Mouse (Mus musculus): ENCODE data around the gene Kpna6. TPM values are rescaled to one million over a fixed set of nuclear protein-coding genes. Genes with fewer than 3 reads are reported as not detected.

Kpna6 gene
- polyA plus RNA-seq, 1 experiment from 2014 or later = 14.2 TPM

- peaks cover 60% of the 10 kb centered on the region for H3K36me3 ChIP-seq (ENCODE audit: control insufficient read depth, insufficient read depth, low read length)
- no peak overlapping the region for H3K4me2 ChIP-seq (ENCODE audit: low read length)
- H3K9ac ChIP-seq (ENCODE audit: low read length) = no peak overlapping the region
- H3K4me3 ChIP-seq (ENCODE audit: control insufficient read depth in 1 of 2, insufficient read depth in 1 of 2, low read depth in 1 of 2, low read length in 2 of 2) = no peak overlapping the region
- no peak overlapping the region for H3K27ac ChIP-seq (replicated peaks in 1 of 2; ENCODE audit: control insufficient read depth in 1 of 2, insufficient read depth in 1 of 2, low read depth in 2 of 2, low read length in 2 of 2)
- H3K27me3 ChIP-seq (ENCODE audit: control insufficient read depth, insufficient read depth, low read length) = no peaks in the 10 kb centered on the region
- H3K9me3 ChIP-seq (ENCODE audit: control insufficient read depth, low read length) = no peaks in the 10 kb centered on the region
- no peak for ATAC-seq (ENCODE audit: insufficient number of reproducible peaks, insufficient read depth, low FRiP score, low read depth)
- 87% methylated on average over 6 of the region's 6 CpGs for WGBS
- peaks cover 0 to 4% of the 10 kb centered on the region in 2 experiments; a peak in 1 of 4 replicates for H3K4me1 ChIP-seq (ENCODE audit: control insufficient read depth in 2 of 2, insufficient read depth in 2 of 2, low read length in 2 of 2)
Measured at GRCm38 (mm10) chr4:129645204-129645603, 27.4 kb downstream of the Kpna6 start.

DNA sequence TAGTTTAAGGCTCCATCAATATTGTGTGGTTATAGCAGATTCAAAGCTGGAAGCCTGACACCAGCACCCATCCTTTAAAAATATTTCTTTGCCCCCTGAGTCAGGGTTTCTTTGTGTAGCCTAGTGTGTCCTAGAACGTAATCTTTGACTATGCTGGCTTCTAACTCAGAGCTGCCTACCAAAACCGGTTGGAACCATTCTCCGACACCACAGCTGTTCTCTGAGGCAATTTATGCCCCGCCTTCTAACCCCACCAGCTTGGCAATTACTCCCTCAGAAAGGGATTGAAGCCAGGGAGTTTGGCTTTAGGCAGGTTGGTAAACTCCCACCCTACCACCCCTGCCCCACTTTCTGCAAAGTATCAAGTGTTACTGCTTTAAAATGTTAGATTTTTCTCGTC is 30.8 kb downstream of the Kpna6 start:
- ATAC-seq (ENCODE audit: insufficient number of reproducible peaks, insufficient read depth, low FRiP score, low read depth) = no peak
- H3K4me3 ChIP-seq (ENCODE audit: control insufficient read depth in 1 of 2, insufficient read depth in 1 of 2, low read depth in 1 of 2, low read length in 2 of 2) = no peak overlapping the region
- peaks cover 50% of the 10 kb centered on the region for H3K36me3 ChIP-seq (ENCODE audit: control insufficient read depth, insufficient read depth, low read length)
- no peak overlapping the region for H3K27ac ChIP-seq (replicated peaks in 1 of 2; ENCODE audit: control insufficient read depth in 1 of 2, insufficient read depth in 1 of 2, low read depth in 2 of 2, low read length in 2 of 2)
- peaks cover 2 to 21% of the 10 kb centered on the region in 2 experiments; a peak in 3 of 4 replicates for H3K4me1 ChIP-seq (ENCODE audit: control insufficient read depth in 2 of 2, insufficient read depth in 2 of 2, low read length in 2 of 2)
- H3K27me3 ChIP-seq (ENCODE audit: control insufficient read depth, insufficient read depth, low read length) = no peaks in the 10 kb centered on the region
- H3K9me3 ChIP-seq (ENCODE audit: control insufficient read depth, low read length) = no peaks in the 10 kb centered on the region
- peak overlapping the region; percentile 85 for H3K4me2 ChIP-seq (ENCODE audit: low read length)
- peak overlapping the region; percentile 82; the same call in 1 of the 2 replicates for H3K9ac ChIP-seq (ENCODE audit: low read length)
- 57% methylated on average over 5 of the region's 5 CpGs for WGBS

GRCm38 (mm10) chr4:129640638-129641467 is 31.7 kb downstream of the Kpna6 start, which contains the start of gene Txlna:
Txlna (minus strand) TSS chr4:129641065.
- Histone ChIP-seq H3K27me3 (ENCODE audit: control insufficient read depth, insufficient read depth, low read length) (no peaks in the 10 kb centered on the region), H3K9ac (ENCODE audit: low read length) (peak within 1 kb of the TSS; percentile 82), H3K9me3 (ENCODE audit: control insufficient read depth, low read length) (no peaks in the 10 kb centered on the region), H3K4me2 (ENCODE audit: low read length) (peak within 1 kb of the TSS; percentile 85), H3K4me3 (ENCODE audit: control insufficient read depth in 1 of 2, insufficient read depth in 1 of 2, low read depth in 1 of 2, low read length in 2 of 2) (peak within 1 kb of the TSS; percentile 62 to 76), H3K36me3 (ENCODE audit: control insufficient read depth, insufficient read depth, low read length) (peaks cover 50% of the 10 kb centered on the region), H3K27ac (replicated peaks in 1 of 2; ENCODE audit: control insufficient read depth in 1 of 2, insufficient read depth in 1 of 2, low read depth in 2 of 2, low read length in 2 of 2) (peak within 1 kb of the TSS; percentile 89 to 93), H3K4me1 (ENCODE audit: control insufficient read depth in 2 of 2, insufficient read depth in 2 of 2, low read length in 2 of 2) (peaks cover 2 to 21% of the 10 kb centered on the region in 2 experiments; a peak in 3 of 4 replicates)
- ATAC-seq (ENCODE audit: insufficient number of reproducible peaks, insufficient read depth, low FRiP score, low read depth) = peak; percentile 94
- whole genome bisulfite sequencing = under 1% methylated on average over 59 of the region's 60 CpGs

GRCm38 (mm10) chr4:129640101-129640637 is 32.4 kb downstream of the Kpna6 start:
- Histone ChIP-seq H3K9ac (ENCODE audit: low read length) (peak overlapping the region; percentile 82), H3K27ac (replicated peaks in 1 of 2; ENCODE audit: control insufficient read depth in 1 of 2, insufficient read depth in 1 of 2, low read depth in 2 of 2, low read length in 2 of 2) (peak overlapping the region; percentile 89 to 93), H3K36me3 (ENCODE audit: control insufficient read depth, insufficient read depth, low read length) (peaks cover 50% of the 10 kb centered on the region), H3K27me3 (ENCODE audit: control insufficient read depth, insufficient read depth, low read length) (no peaks in the 10 kb centered on the region), H3K4me2 (ENCODE audit: low read length) (peak overlapping the region; percentile 85), H3K9me3 (ENCODE audit: control insufficient read depth, low read length) (no peaks in the 10 kb centered on the region), H3K4me3 (ENCODE audit: control insufficient read depth in 1 of 2, insufficient read depth in 1 of 2, low read depth in 1 of 2, low read length in 2 of 2) (peak overlapping the region; percentile 62 to 76), H3K4me1 (ENCODE audit: control insufficient read depth in 2 of 2, insufficient read depth in 2 of 2, low read length in 2 of 2) (peaks cover 2 to 21% of the 10 kb centered on the region in 2 experiments; a peak in 3 of 4 replicates)
- 8% methylated on average over 17 of the region's 17 CpGs for WGBS
- ATAC-seq (ENCODE audit: insufficient number of reproducible peaks, insufficient read depth, low FRiP score, low read depth) = no peak

GRCm38 (mm10) chr4:129639221-129639620 is 33.3 kb downstream of the Kpna6 start:
- Histone ChIP-seq H3K27me3 (ENCODE audit: control insufficient read depth, insufficient read depth, low read length) (no peaks in the 10 kb centered on the region), H3K9ac (ENCODE audit: low read length) (peak overlapping the region; percentile 82), H3K36me3 (ENCODE audit: control insufficient read depth, insufficient read depth, low read length) (peaks cover 50% of the 10 kb centered on the region), H3K27ac (replicated peaks in 1 of 2; ENCODE audit: control insufficient read depth in 1 of 2, insufficient read depth in 1 of 2, low read depth in 2 of 2, low read length in 2 of 2) (no peak overlapping the region), H3K9me3 (ENCODE audit: control insufficient read depth, low read length) (no peaks in the 10 kb centered on the region), H3K4me3 (ENCODE audit: control insufficient read depth in 1 of 2, insufficient read depth in 1 of 2, low read depth in 1 of 2, low read length in 2 of 2) (peak overlapping the region in 1 of 2 experiments; percentile 62; a peak in 2 of 4 replicates), H3K4me2 (ENCODE audit: low read length) (peak overlapping the region; percentile 85), H3K4me1 (ENCODE audit: control insufficient read depth in 2 of 2, insufficient read depth in 2 of 2, low read length in 2 of 2) (peaks cover 2 to 21% of the 10 kb centered on the region in 2 experiments; a peak in 3 of 4 replicates)
- no peak for ATAC-seq (ENCODE audit: insufficient number of reproducible peaks, insufficient read depth, low FRiP score, low read depth)
- WGBS = 86% methylated on average over 15 of the region's 15 CpGs

- no peak overlapping the region for H3K4me3 ChIP-seq (ENCODE audit: control insufficient read depth in 1 of 2, insufficient read depth in 1 of 2, low read depth in 1 of 2, low read length in 2 of 2)
- ATAC-seq (ENCODE audit: insufficient number of reproducible peaks, insufficient read depth, low FRiP score, low read depth) = no peak
Measured at GRCm38 (mm10) chr4:129633852-129634251, 38.7 kb downstream of the Kpna6 start.

GRCm38 (mm10) chr4:129631867-129632266 is 40.7 kb downstream of the Kpna6 start:
- Histone ChIP-seq H3K27me3 (ENCODE audit: control insufficient read depth, insufficient read depth, low read length) (no peaks in the 10 kb centered on the region), H3K9ac (ENCODE audit: low read length) (no peak overlapping the region), H3K4me3 (ENCODE audit: control insufficient read depth in 1 of 2, insufficient read depth in 1 of 2, low read depth in 1 of 2, low read length in 2 of 2) (no peak overlapping the region), H3K4me1 (ENCODE audit: control insufficient read depth in 2 of 2, insufficient read depth in 2 of 2, low read length in 2 of 2) (no peaks in the 10 kb centered on the region), H3K9me3 (ENCODE audit: control insufficient read depth, low read length) (no peaks in the 10 kb centered on the region), H3K4me2 (ENCODE audit: low read length) (no peak overlapping the region), H3K36me3 (ENCODE audit: control insufficient read depth, insufficient read depth, low read length) (peaks cover 100% of the 10 kb centered on the region), H3K27ac (replicated peaks in 1 of 2; ENCODE audit: control insufficient read depth in 1 of 2, insufficient read depth in 1 of 2, low read depth in 2 of 2, low read length in 2 of 2) (no peak overlapping the region)
- ATAC-seq (ENCODE audit: insufficient number of reproducible peaks, insufficient read depth, low FRiP score, low read depth) = no peak
- 92% methylated on average over 12 of the region's 12 CpGs for WGBS

More at GRCm38 (mm10) chr4:129633852-129634251, 38.7 kb downstream of the Kpna6 start:
- 93% methylated on average over 6 of the region's 6 CpGs for WGBS
- H3K27me3 ChIP-seq (ENCODE audit: control insufficient read depth, insufficient read depth, low read length) = no peaks in the 10 kb centered on the region
- H3K4me2 ChIP-seq (ENCODE audit: low read length) = no peak overlapping the region
- peaks cover 98% of the 10 kb centered on the region for H3K36me3 ChIP-seq (ENCODE audit: control insufficient read depth, insufficient read depth, low read length)
- no peaks in the 10 kb centered on the region for H3K9me3 ChIP-seq (ENCODE audit: control insufficient read depth, low read length)
- H3K27ac ChIP-seq (replicated peaks in 1 of 2; ENCODE audit: control insufficient read depth in 1 of 2, insufficient read depth in 1 of 2, low read depth in 2 of 2, low read length in 2 of 2) = no peak overlapping the region
- H3K9ac ChIP-seq (ENCODE audit: low read length) = no peak overlapping the region
- peaks cover 0 to 5% of the 10 kb centered on the region in 2 experiments; a peak in 2 of 4 replicates for H3K4me1 ChIP-seq (ENCODE audit: control insufficient read depth in 2 of 2, insufficient read depth in 2 of 2, low read length in 2 of 2)

Data from heart, embryonic 14.5 days (tissue).